Mouse (Mus musculus) cerebellum, adult 9-10 months (tissue): ENCODE measurements around the gene Tpt1.
"Not testable (repeated sequence)": the region's sequence is repeated elsewhere in the genome, so short reads cannot be mapped to it uniquely, and the experiment has no call there.

Experiments used
- DNase-seq: peaks from one replicate; pipeline ENCODE4 v3.0.0; 2022

Gene Tpt1

GRCm38 (mm10) chr14:75844111-75844695 is 690 bp upstream of the Tpt1 start:
- DNase-seq: no peak

GRCm38 (mm10) chr14:75845698-75846115 is 814 bp downstream of the Tpt1 start:
- peak; percentile 89 for DNase-seq

GRCm38 (mm10) chr14:75847669-75848068 is 2.8 kb downstream of the Tpt1 start:
- no peak for DNase-seq

GRCm38 (mm10) chr14:75848482-75848881 is 3.6 kb downstream of the Tpt1 start:
- DNase-seq: no peak

GRCm38 (mm10) chr14:75849236-75849635 is 4.3 kb downstream of the Tpt1 start:
- no peak for DNase-seq

- DNase-seq: no peak
These were observed 5.1 kb downstream of the Tpt1 start for GRCm38 (mm10) chr14:75849842-75850568.

GRCm38 (mm10) chr14:75850819-75851218 is 5.9 kb downstream of the Tpt1 start:
- no peak for DNase-seq

- DNase-seq: no peak
These were observed 7.1 kb downstream of the Tpt1 start for GRCm38 (mm10) chr14:75852016-75852415.

GRCm38 (mm10) chr14:75855263-75855992 is 10.5 kb downstream of the Tpt1 start:
- no peak for DNase-seq

GRCm38 (mm10) chr14:75858181-75858580 is 13.3 kb downstream of the Tpt1 start:
- DNase-seq: no peak

GRCm38 (mm10) chr14:75859619-75860018 is 14.7 kb downstream of the Tpt1 start:
- DNase-seq: no peak

- DNase-seq: no peak
These were observed 17.8 kb downstream of the Tpt1 start for GRCm38 (mm10) chr14:75862701-75863100.

GRCm38 (mm10) chr14:75863549-75864409 is 18.9 kb downstream of the Tpt1 start:
- DNase-seq: no peak

GRCm38 (mm10) chr14:75866706-75867333 is 21.9 kb downstream of the Tpt1 start:
- no peak for DNase-seq

GRCm38 (mm10) chr14:75868028-75868427 is 23.1 kb downstream of the Tpt1 start:
- not testable (repeated sequence) for DNase-seq

GRCm38 (mm10) chr14:75869769-75870363 is 25.0 kb downstream of the Tpt1 start:
- DNase-seq: no peak

- peak; percentile 25 for DNase-seq
These were observed 25.7 kb downstream of the Tpt1 start for GRCm38 (mm10) chr14:75870631-75871030.

GRCm38 (mm10) chr14:75871111-75871510 is 26.2 kb downstream of the Tpt1 start:
- no peak for DNase-seq

GRCm38 (mm10) chr14:75871750-75872149 is 26.9 kb downstream of the Tpt1 start:
- DNase-seq: no peak

- DNase-seq: no peak
These were observed 28.7 kb downstream of the Tpt1 start for GRCm38 (mm10) chr14:75873612-75874011.

GRCm38 (mm10) chr14:75876320-75877043 is 31.6 kb downstream of the Tpt1 start:
- peak; percentile 78 for DNase-seq
